Mouse (Mus musculus) liver, embryonic 11.5 days (tissue): ENCODE data around the gene Sirpb1b. TPM values are rescaled to one million over a fixed set of nuclear protein-coding genes. Genes with fewer than 3 reads are reported as not detected.
"Not testable (repeated sequence)": the region's sequence is repeated elsewhere in the genome, so short reads cannot be mapped to it uniquely, and the experiment has no call there.

ENCODE experiments used
- ATAC-seq: fragments of 200-750 bp; cut with Nextera tagmentation; replicated peaks from 2 replicates; pipeline ENCODE4 v1.8.0; 2017; ENCODE audit warnings: moderate number of reproducible peaks, mild to moderate bottlenecking, moderate TSS enrichment, moderate library complexity; ENCODE audit not compliant: low FRiP score
- DNase-seq: peaks from one replicate; pipeline ENCODE4 v3.0.0-alpha.2; 2017; ENCODE audit warnings: low spot score
- H3K27ac ChIP-seq: fragments of 300-500 bp; sonication (generic); 2 replicates; pipeline ENCODE4 v1.5.1; 2014; ENCODE audit warnings: mild to moderate bottlenecking, low read depth, low read length, control low read depth
- H3K27me3 ChIP-seq: fragments of 300-500 bp; sonication (generic); replicated peaks from 2 replicates; pipeline ENCODE4 v1.6.1; 2014; ENCODE audit warnings: low read length, mixed read lengths; ENCODE audit not compliant: control insufficient read depth, insufficient read depth
- H3K36me3 ChIP-seq: fragments of 300-500 bp; sonication (generic); 2 replicates; pipeline ENCODE4 v1.6.1; 2014; ENCODE audit warnings: mild to moderate bottlenecking, low read length, moderate library complexity, mixed read lengths; ENCODE audit not compliant: control insufficient read depth, insufficient read depth
- H3K4me1 ChIP-seq: fragments of 300-500 bp; sonication (generic); replicated peaks from 2 replicates; pipeline ENCODE4 v1.6.1; 2014; ENCODE audit warnings: low read length, mixed read lengths; ENCODE audit not compliant: control insufficient read depth, insufficient read depth
- H3K4me2 ChIP-seq: fragments of 300-500 bp; sonication (generic); 2 replicates; pipeline ENCODE4 v1.6.1; 2014; ENCODE audit warnings: mild to moderate bottlenecking, control low read depth, moderate library complexity
- H3K4me3 ChIP-seq: fragments of 300-500 bp; sonication (generic); 2 replicates; pipeline ENCODE4 v1.5.1; 2014; ENCODE audit warnings: low read depth, low read length, control low read depth
- H3K9ac ChIP-seq: fragments of 300-500 bp; sonication (generic); 2 replicates; pipeline ENCODE4 v1.6.1; 2014; ENCODE audit warnings: low read depth, low read length, control low read depth
- H3K9me3 ChIP-seq: fragments of 300-500 bp; sonication (generic); 2 replicates; pipeline ENCODE4 v1.6.1; 2016; ENCODE audit warnings: low read length, inconsistent platforms, mixed read lengths; ENCODE audit not compliant: control insufficient read depth
- WGBS: fragments of 180-500 bp; shearing (Covaris S2); extraction: QIAGEN DNeasy Blood & Tissue Kit; methylation state at CpG from one replicate; pipeline ENCODE4 v1.1.7; 2014; 5-methylcytosine and 5-hydroxymethylcytosine counted together
- polyA plus RNA-seq: library from polyadenylated mRNA; unstranded; fragments of >200 nt; fragmentation: Nextera tagmentation; extraction: Ambion mirVana; gene quantifications from 2 replicates; pipeline ENCODE4 v1.2.1, GENCODE M21; 2014

Gene Sirpb1b
- not detected in 2 replicates for polyA plus RNA-seq

DNA sequence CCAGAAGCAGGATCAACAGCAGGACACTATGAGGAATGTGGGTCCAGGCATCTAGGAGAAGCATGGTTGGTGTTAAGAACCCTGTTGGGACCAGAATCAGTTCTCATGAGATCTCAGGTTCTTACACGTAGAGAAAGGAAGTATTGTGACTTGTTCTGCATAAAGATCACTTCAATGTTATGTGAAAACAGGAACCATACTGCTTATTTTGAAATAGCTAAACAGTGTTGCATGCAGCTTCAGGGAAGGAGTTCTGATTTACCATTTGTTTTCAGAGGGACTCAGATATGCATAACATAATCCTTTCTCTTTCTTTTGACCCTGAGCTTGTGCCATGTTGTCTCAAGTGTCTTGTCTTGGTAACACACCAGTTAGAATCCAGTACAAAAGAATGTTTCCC, at the start of gene Sirpb1b:
Gene Sirpb1b, minus strand, starts transcription at position 179 of the 400 bp plus-strand sequence.
- not testable (repeated sequence) for H3K36me3 ChIP-seq, H3K9me3 ChIP-seq, H3K27ac ChIP-seq, H3K4me2 ChIP-seq, H3K4me1 ChIP-seq, DNase-seq, H3K4me3 ChIP-seq, H3K27me3 ChIP-seq, ATAC-seq, H3K9ac ChIP-seq
- no CpG with 5 or more reads among the region's 1 CpGs for WGBS

DNA sequence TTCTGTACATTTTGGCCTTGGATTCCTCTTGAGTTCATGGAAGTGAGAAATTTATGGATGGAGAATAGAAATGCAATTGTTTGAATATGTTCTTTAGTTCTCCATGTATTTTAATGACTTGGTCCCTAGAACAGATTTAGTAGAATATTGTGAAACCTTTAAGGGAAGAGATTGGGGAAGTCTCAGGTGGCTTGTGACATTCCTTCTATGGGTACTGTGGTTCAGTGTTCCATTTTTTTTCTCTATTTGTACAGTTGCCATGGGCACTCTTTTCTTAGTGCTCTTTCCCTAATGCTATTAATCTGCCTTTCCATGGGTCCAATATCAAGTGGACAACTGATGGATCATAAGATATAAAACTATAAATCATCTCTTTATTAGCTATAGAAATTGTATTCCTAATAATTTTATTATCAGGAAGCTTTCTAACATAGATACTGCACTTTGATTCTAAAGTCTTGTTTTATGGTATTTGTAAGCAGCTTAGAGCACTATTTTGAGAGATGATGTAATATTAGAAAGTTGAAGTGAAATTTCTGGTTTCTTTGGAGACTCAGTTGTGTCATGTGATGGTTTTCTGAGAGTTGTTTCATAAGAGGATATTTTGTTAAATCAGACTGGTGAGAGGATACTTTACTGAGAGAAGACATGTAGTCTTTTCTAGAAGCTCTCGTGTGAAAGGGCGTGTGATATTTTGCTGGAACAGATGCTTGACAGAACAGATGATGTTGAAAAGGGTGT, 15.7 kb upstream of the Sirpb1b start:
- not testable (repeated sequence) for H3K36me3 ChIP-seq, DNase-seq, ATAC-seq, H3K4me3 ChIP-seq, H3K4me2 ChIP-seq, H3K4me1 ChIP-seq, H3K27ac ChIP-seq, H3K27me3 ChIP-seq, H3K9ac ChIP-seq, H3K9me3 ChIP-seq
- 82% methylated on average over 2 of the region's 2 CpGs for WGBS

GRCm38 (mm10) chr3:15586665-15587064, 11.8 kb upstream of the Sirpb1b start:
- 77% methylated on average over 1 of the region's 1 CpGs for WGBS
- ATAC-seq: not testable (repeated sequence)

DNA sequence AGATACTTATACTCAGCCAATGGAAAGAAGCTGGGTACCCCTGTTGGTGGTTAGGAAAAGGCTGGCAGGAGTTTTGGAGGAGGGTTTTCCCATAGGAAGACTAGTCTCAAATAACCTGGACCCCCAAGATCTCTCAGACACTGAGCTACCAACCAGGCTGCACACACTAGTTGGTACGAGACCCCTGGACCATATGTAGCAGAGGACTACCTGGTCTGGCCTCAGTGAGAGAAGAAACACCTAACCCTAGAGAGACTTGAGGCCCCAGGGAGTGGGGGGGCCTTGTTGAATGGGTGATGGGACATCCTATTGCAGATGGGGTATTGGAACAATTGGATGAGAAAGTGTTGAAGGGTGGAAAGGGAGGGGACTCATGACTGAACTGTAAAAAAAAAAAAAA, 8.6 kb upstream of the Sirpb1b start:
- DNase-seq (no peak), ATAC-seq (no peak)
- Histone ChIP-seq H3K9ac (no peak overlapping the region), H3K4me2 (no peak overlapping the region), H3K36me3 (no peaks in the 10 kb centered on the region), H3K4me3 (no peak overlapping the region), H3K4me1 (no peaks in the 10 kb centered on the region), H3K27me3 (no peaks in the 10 kb centered on the region), H3K27ac (no peak overlapping the region), H3K9me3 (no peaks in the 10 kb centered on the region)
- 93% methylated on average over 1 of the region's 1 CpGs for WGBS

More at GRCm38 (mm10) chr3:15586665-15587064, 11.8 kb upstream of the Sirpb1b start:
- not testable (repeated sequence) for H3K4me3 ChIP-seq, H3K27me3 ChIP-seq, H3K9me3 ChIP-seq, H3K9ac ChIP-seq, H3K36me3 ChIP-seq, H3K27ac ChIP-seq, H3K4me2 ChIP-seq, DNase-seq, H3K4me1 ChIP-seq

GRCm38 (mm10) chr3:15582948-15583347, 8.1 kb upstream of the Sirpb1b start:
- not testable (repeated sequence) for ATAC-seq, H3K36me3 ChIP-seq, H3K9ac ChIP-seq, H3K9me3 ChIP-seq, H3K4me2 ChIP-seq, H3K27ac ChIP-seq, H3K27me3 ChIP-seq, H3K4me1 ChIP-seq, H3K4me3 ChIP-seq, DNase-seq
- 78% methylated on average over 3 of the region's 3 CpGs for WGBS

DNA sequence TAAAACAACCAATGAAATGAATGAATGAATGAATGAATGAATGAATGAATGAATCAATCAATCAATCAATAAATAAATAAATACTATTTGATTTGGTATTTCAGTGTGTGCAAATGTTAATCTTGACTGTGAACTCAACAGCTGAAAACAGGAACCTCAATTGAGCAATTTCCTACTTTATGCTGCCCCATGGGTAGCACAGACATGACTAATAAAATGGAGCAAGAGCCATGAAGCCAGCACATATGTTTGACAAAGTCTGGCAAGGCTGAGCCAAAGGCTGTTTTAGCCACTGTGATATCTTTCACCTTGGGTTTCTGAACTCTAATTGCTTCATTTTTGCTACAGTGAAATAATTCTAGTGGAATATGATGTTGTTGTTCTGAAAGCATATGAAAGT, 1.6 kb upstream of the Sirpb1b start:
- H3K9me3 ChIP-seq, H3K27ac ChIP-seq, H3K27me3 ChIP-seq, H3K36me3 ChIP-seq, H3K9ac ChIP-seq, ATAC-seq, H3K4me2 ChIP-seq, H3K4me1 ChIP-seq, H3K4me3 ChIP-seq, DNase-seq: not testable (repeated sequence)

- Histone ChIP-seq H3K9me3 (no peaks in the 10 kb centered on the region), H3K4me3 (no peak overlapping the region), H3K36me3 (no peaks in the 10 kb centered on the region), H3K4me2 (no peak overlapping the region), H3K4me1 (no peaks in the 10 kb centered on the region), H3K9ac (no peak overlapping the region), H3K27me3 (no peaks in the 10 kb centered on the region), H3K27ac (no peak overlapping the region)
- DNase-seq: no peak
- ATAC-seq: no peak
Observed at GRCm38 (mm10) chr3:15528589-15528988, 46.3 kb downstream of the Sirpb1b start.

- DNase-seq, H3K27me3 ChIP-seq, H3K4me2 ChIP-seq, H3K36me3 ChIP-seq, H3K27ac ChIP-seq, ATAC-seq, H3K9me3 ChIP-seq, H3K4me1 ChIP-seq, H3K4me3 ChIP-seq, H3K9ac ChIP-seq: not testable (repeated sequence)
- WGBS: 81% methylated on average over 9 of the region's 11 CpGs
Observed at GRCm38 (mm10) chr3:15513608-15514007, 61.3 kb downstream of the Sirpb1b start.

- not testable (repeated sequence) for H3K27me3 ChIP-seq, H3K36me3 ChIP-seq, H3K9me3 ChIP-seq, H3K9ac ChIP-seq, ATAC-seq, H3K4me3 ChIP-seq, H3K4me2 ChIP-seq, H3K4me1 ChIP-seq, H3K27ac ChIP-seq, DNase-seq
- 78% methylated on average over 3 of the region's 3 CpGs for WGBS
Observed at GRCm38 (mm10) chr3:15507792-15508321, 67.0 kb downstream of the Sirpb1b start.
